Mouse (Mus musculus): ENCODE measurements around the gene Phospho1. TPM values are rescaled to one million over a fixed set of nuclear protein-coding genes. Genes with fewer than 3 reads are reported as not detected.
A peak's percentile ranks its signal among the peaks of the same experiment; 100 is the strongest.

The Phospho1 gene
- total RNA-seq, 2 experiments from 2014 or later: 12.6 TPM; not detected in 1

GRCm38 (mm10) chr11:95832129-95833005, 8.1 kb downstream of the Phospho1 start:
- ATAC-seq (replicated peaks; ENCODE audit: low FRiP score, poor library complexity, severe bottlenecking): no peak

DNA sequence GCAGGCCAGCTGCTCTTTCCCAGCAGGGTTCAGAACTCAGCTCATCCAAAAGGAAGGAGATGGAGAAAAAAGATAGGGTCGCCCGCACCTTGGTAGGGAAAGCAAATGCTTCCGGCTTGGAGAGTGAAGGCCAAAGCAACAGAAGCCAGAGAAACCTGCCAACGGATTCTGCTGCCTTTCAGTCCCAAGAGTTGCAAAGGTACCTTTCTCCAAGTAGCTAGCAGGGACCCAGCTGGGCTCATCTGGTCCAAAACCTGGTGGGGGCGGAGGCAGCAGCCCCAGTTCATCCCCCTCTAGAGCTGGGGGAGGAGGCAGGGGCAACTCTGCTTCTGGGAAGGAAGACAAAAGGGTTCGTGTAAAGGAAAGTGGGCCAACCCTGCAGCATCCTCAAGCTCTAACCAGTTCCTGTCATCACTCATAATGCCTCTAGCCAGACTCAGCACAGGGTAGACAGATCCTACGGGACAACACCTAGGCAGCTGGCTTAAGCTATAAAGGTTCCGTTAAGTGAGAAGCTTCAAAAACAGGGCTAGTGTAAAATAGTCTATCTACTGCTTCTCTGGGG, 8.8 kb downstream of the Phospho1 start:
- ATAC-seq (replicated peaks; ENCODE audit: low FRiP score, poor library complexity, severe bottlenecking): no peak

GRCm38 (mm10) chr11:95833631-95834142, 9.4 kb downstream of the Phospho1 start:
- ATAC-seq (replicated peaks; ENCODE audit: low FRiP score, poor library complexity, severe bottlenecking): no peak

DNA sequence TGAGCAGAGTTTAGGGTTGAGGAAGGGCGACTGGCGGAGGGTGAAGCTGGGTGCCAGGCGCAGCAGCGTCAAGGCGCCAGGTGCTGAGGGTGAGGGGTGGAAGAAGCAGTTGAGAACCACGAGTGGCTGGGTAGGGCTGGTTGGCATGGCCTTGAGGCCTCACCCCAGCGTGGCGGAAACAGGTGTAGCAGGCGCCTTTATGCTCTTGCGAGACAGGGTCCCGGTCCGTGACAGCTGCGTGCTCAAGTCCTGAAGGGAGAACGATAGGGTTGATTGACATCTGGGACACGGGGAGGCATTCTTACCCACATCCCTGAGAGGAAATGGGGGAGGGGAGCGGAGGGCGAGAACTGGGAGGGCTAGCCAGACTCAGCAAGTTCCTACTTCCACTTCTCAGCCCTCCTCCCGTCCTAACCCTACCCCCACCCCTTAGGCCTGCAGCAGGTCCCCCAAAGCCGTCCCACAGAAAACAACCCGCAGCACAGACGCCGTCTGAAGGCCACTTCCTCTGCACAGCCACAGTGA, 9.9 kb downstream of the Phospho1 start:
- no peak for ATAC-seq (replicated peaks; ENCODE audit: low FRiP score, poor library complexity, severe bottlenecking)

GRCm38 (mm10) chr11:95834742-95835710, 10.7 kb downstream of the Phospho1 start:
- ATAC-seq (replicated peaks; ENCODE audit: low FRiP score, poor library complexity, severe bottlenecking): peak; percentile 16; the same call in 1 of the 2 replicates

- ATAC-seq (replicated peaks; ENCODE audit: low FRiP score, poor library complexity, severe bottlenecking): no peak
Measured at GRCm38 (mm10) chr11:95835832-95836231, 11.5 kb downstream of the Phospho1 start.

GRCm38 (mm10) chr11:95836433-95836832, 12.1 kb downstream of the Phospho1 start:
- no peak for ATAC-seq (replicated peaks; ENCODE audit: low FRiP score, poor library complexity, severe bottlenecking)

- ATAC-seq (replicated peaks; ENCODE audit: low FRiP score, poor library complexity, severe bottlenecking): no peak
Measured at GRCm38 (mm10) chr11:95837059-95837458, 12.8 kb downstream of the Phospho1 start, which contains the start of gene Gngt2. Gene Gngt2 (plus strand): TSS chr11:95837216.

DNA sequence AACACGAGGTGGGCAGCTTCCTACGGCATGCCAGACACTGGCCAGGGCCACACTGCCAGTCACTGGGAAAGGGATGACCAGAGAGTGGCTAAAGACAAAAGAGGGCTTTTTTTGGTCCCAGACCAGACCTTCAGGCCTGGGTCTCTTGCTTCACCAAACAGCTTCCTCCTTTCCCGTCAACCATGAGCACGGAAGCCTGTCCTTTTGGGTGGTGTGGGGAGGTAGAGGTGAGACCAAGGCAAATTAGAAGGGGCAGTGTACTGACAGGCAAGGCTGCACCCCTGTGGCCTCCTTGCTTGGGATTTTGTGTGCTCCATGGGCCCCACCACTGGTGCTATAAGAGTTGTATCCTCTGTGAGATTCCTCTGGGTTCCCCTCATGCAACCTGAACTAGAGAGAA, 14.3 kb downstream of the Phospho1 start:
- ATAC-seq (replicated peaks; ENCODE audit: low FRiP score, poor library complexity, severe bottlenecking): no peak

DNA sequence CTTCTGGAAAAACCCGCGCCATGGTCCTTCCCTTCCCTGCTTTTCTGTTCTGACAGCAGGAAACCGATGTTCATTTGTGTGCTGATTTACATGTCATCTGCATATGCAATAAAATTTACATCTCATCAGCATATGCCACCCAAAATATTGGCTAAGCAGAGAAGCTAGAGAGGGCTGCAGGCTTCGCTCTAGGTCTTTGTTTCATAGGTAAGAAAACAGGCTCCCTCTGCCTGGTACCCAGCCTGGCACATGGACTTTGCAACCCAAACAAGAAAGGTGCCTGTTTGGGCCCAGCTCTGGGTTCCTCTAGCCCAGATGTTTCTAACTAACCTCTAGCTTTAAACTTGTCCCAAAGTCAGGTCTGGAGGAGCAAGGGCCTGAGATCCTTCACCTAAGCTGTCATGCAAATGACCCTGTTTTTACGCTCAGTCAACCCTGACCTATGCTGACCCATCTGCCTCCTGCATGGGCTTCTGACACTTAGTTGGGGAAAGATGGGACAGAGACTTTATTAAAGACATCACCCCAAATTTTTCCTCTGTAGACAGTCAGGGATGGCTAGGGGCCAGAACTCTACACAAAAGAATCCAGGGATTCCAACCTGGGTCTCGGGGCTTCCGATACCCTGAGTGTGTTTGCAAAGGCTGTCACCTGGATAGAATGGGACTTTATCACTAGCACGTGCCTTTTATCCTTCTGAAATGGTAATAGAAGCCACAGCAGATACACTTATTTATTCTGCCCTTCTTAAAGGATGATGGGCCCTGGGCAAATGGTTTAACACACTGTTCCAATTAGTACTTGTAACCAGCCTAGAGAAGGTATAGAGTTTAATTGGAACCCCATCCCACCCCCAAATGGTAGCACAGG, 14.9 kb downstream of the Phospho1 start:
- ATAC-seq (replicated peaks; ENCODE audit: low FRiP score, poor library complexity, severe bottlenecking): no peak

DNA sequence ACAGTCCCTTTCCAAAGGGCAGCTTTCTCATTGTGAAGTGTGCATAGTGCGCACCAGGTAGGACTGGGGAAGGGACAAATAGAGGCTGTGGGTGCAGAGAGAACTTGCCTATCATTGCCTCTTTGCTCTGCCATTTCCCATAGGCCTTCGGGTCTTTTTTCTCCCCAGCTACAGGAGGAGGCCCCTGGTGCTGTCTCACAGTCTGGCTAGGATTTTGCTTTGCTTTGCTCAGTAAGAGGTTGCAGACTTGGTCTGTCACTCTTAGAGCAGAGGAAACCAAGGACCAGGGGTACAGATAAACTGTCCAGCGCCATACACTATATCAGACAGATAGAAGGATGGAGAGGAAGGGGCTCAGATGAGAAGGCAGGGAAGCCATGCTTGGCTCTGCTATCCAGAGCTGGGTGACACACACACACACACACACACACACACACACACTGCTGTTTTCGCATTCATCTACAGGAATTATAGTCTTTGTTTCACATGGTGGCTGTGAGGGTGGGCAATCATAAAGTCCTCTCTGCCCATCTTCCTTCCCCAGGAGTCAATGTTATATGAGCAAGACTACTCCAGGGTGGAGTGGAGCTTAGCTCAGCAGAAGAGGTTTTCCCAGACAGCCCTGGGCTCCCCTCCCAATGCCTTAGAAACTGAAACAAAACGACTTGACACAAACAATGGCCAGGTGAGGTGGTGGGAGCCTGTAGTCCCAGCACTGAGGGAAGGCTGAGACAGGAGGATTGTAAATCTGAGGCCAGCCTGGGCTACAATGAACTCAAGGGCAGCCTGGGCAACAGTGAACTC, 16.6 kb downstream of the Phospho1 start:
- ATAC-seq (replicated peaks; ENCODE audit: low FRiP score, poor library complexity, severe bottlenecking): no peak

GRCm38 (mm10) chr11:95841498-95841830, 17.2 kb downstream of the Phospho1 start:
- ATAC-seq (replicated peaks; ENCODE audit: low FRiP score, poor library complexity, severe bottlenecking): 0 out of 2 replicates have a peak, but pooled peaks have one; percentile 4

GRCm38 (mm10) chr11:95842074-95842681, 17.9 kb downstream of the Phospho1 start, which contains the start of gene Abi3:
Gene Abi3 (minus strand): TSS chr11:95842476.
- ATAC-seq (replicated peaks; ENCODE audit: low FRiP score, poor library complexity, severe bottlenecking): peak; percentile 66

DNA sequence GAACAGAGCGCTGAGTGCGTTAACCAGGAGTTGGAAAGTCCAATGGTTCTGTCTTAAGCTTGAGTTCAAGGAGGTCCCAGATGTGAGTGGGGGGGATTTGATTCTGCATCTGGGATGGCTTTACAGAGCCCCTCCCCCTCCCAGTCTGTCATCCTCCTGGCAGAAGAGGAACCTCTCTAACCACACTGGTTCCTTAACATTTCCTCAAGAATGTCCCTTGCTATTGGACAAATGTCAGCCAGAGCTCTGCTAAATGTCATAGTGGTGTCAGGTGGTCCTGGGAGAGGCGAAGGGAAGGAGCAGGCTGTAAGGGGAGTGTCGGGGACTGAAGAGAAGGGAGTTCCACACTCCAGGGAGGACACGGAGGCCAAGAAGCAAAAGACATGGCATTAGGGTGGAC, 18.7 kb downstream of the Phospho1 start:
- ATAC-seq (replicated peaks; ENCODE audit: low FRiP score, poor library complexity, severe bottlenecking): no peak

DNA sequence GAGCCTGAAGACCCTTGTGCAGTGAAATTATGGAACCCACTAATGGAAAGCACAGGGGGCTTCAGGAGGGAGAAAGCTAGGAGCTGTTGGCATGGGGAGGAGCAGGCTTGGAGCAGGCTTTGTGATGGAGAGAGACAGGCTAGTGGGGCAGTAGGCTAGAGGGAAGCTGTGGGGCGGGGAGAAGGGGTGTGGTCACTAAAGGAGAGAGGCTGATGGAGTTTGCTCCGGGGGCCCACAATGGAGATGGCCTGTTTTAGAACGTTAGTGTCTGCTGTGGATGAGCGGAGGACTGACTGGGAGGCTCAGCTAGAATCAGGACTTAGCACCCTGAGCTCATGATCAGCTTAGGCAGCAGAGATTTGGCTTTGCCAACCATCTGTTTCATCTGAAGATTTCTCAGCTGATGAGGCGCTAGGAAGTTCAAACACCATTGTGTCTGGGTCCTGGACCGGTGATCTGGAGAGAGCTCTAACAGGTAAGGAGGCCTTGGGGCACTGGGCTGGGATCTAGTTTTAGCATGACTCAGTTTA, 19.2 kb downstream of the Phospho1 start:
- no peak for ATAC-seq (replicated peaks; ENCODE audit: low FRiP score, poor library complexity, severe bottlenecking)

DNA sequence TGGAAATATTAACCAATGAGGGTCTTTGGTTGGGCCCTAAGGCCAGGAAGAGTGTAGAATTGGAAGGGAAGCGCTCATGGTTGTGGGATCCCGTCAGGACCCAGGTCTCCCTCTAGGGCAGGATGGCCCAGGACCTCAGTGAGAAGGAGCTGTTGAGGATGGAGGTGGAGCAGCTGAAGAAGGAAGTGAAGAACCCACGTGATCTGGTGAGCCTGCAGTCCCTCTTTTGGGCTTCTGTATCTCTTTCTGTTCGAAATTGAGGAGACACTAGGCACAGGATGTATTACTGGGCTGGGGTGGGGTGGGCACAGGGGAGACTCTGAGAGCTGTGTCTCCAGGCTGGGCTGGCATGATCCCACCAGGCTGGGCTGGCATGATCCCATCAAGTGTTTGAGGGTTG, 20.6 kb downstream of the Phospho1 start:
- ATAC-seq (replicated peaks; ENCODE audit: low FRiP score, poor library complexity, severe bottlenecking): no peak

- no peak for ATAC-seq (replicated peaks; ENCODE audit: low FRiP score, poor library complexity, severe bottlenecking)
Measured at GRCm38 (mm10) chr11:95850898-95851297, 26.6 kb downstream of the Phospho1 start.

All from erythroid progenitor cell, adult 5-6 weeks (primary cell).